Mouse (Mus musculus): Measurements from ENCODE around the gene Cnga1. TPM values are rescaled to one million over a fixed set of nuclear protein-coding genes. Genes with fewer than 3 reads are reported as not detected.
"Not testable (repeated sequence)": the region's sequence is repeated elsewhere in the genome, so short reads cannot be mapped to it uniquely, and the experiment has no call there.

Gene Cnga1
- total and polyA plus RNA-seq, 2 experiments from 2014 or later = not detected

- no peak for TF ChIP-seq CTCF (IDR thresholded peaks at IDR 0.05; ENCODE audit: low read depth)
- Histone ChIP-seq H3K36me3 (ENCODE audit: insufficient read depth) (no peaks in the 10 kb centered on the region), H3K27ac (ENCODE audit: low read depth, low read length) (no peak overlapping the region), H3K9me3 (ENCODE audit: low read length) (0 out of 2 replicates have a peak, but pooled peaks cover 10% of the 10 kb centered on the region), H3K4me2 (ENCODE audit: low read depth) (no peak overlapping the region), H3K4me3 (ENCODE audit: low read depth, low read length) (no peak overlapping the region), H3K9ac (no peak overlapping the region), H3K27me3 (ENCODE audit: insufficient read depth, low read length) (no peaks in the 10 kb centered on the region), H3K4me1 (ENCODE audit: insufficient read depth) (no peaks in the 10 kb centered on the region)
- 86% methylated on average over 5 of the region's 5 CpGs for WGBS
- DNase-seq (no peak), ATAC-seq (no peak)
Measured at GRCm38 (mm10) chr5:72565621-72566020, 78.5 kb downstream of the Cnga1 start.

GRCm38 (mm10) chr5:72563183-72563582 lies 80.9 kb downstream of the Cnga1 start:
- H3K27me3 ChIP-seq (ENCODE audit: insufficient read depth, low read length); H3K9me3 ChIP-seq (ENCODE audit: low read length); H3K27ac ChIP-seq (ENCODE audit: low read depth, low read length); H3K9ac ChIP-seq; H3K4me2 ChIP-seq (ENCODE audit: low read depth); H3K4me1 ChIP-seq (ENCODE audit: insufficient read depth); H3K4me3 ChIP-seq (ENCODE audit: low read depth, low read length); H3K36me3 ChIP-seq (ENCODE audit: insufficient read depth); DNase-seq; ATAC-seq: not testable (repeated sequence)
- WGBS = 99% methylated on average over 2 of the region's 2 CpGs

- WGBS = 78% methylated on average over 3 of the region's 3 CpGs
- Histone ChIP-seq H3K4me2 (ENCODE audit: low read depth) (no peak overlapping the region), H3K9me3 (ENCODE audit: low read length) (no peaks in the 10 kb centered on the region), H3K27ac (ENCODE audit: low read depth, low read length) (no peak overlapping the region), H3K27me3 (ENCODE audit: insufficient read depth, low read length) (no peaks in the 10 kb centered on the region), H3K4me1 (ENCODE audit: insufficient read depth) (peaks cover 8% of the 10 kb centered on the region), H3K4me3 (ENCODE audit: low read depth, low read length) (no peak overlapping the region), H3K36me3 (ENCODE audit: insufficient read depth) (no peaks in the 10 kb centered on the region), H3K9ac (no peak overlapping the region)
- ATAC-seq = no peak
- no peak for DNase-seq
- no peak for TF ChIP-seq CTCF (IDR thresholded peaks at IDR 0.05; ENCODE audit: low read depth)
Measured at GRCm38 (mm10) chr5:72560976-72561628, 83.0 kb downstream of the Cnga1 start.

DNA sequence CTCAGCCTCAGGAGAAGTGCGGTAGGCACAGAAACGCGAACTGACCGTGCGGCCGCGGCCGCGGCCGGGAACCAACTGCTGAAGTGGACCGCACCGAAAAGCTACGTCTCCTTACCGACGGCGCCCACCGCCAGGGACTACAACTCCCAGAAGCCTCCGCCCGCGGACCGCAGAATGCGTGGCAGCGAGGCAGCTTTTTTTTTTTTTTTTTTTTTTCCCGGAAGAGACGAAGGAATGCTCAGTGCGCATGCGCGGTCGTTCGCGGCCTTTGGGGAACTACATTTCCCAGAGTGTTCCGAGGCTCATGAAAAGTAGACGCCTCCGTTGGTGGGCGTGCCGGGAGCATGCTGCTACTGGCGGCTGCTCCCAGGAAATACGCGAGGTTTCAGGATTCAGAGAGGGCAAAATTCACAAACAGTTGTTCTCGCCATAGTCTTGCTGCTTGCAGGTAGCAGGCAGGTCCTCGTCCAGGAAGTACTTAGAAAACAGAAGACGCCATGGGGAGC lies 84.5 kb downstream of the Cnga1 start, which contains the start of gene Nfxl1:
Gene Nfxl1 (minus strand): TSS at position 141 of the 506 bp plus-strand sequence.
- peak; percentile 44 for TF ChIP-seq CTCF (IDR thresholded peaks at IDR 0.05; ENCODE audit: low read depth)
- ATAC-seq = peak; percentile 98
- peak within 1 kb of the TSS; percentile 79 for H3K4me3 ChIP-seq (ENCODE audit: low read depth, low read length)

GRCm38 (mm10) chr5:72558716-72559526 lies 85.2 kb downstream of the Cnga1 start:
- WGBS = under 1% methylated on average over 51 of the region's 57 CpGs
- peak overlapping the region; percentile 67 for H3K27ac ChIP-seq (ENCODE audit: low read depth, low read length)
- DNase-seq = peak; percentile 33
- no peaks in the 10 kb centered on the region for H3K36me3 ChIP-seq (ENCODE audit: insufficient read depth)
- peak overlapping the region; percentile 96 for H3K4me2 ChIP-seq (ENCODE audit: low read depth)
- H3K9ac ChIP-seq = peak overlapping the region; percentile 84
- ATAC-seq = peak; percentile 61
- H3K4me1 ChIP-seq (ENCODE audit: insufficient read depth) = peaks cover 8% of the 10 kb centered on the region
- no peaks in the 10 kb centered on the region for H3K27me3 ChIP-seq (ENCODE audit: insufficient read depth, low read length)
- no peak for TF ChIP-seq CTCF (IDR thresholded peaks at IDR 0.05; ENCODE audit: low read depth)
- H3K9me3 ChIP-seq (ENCODE audit: low read length) = no peaks in the 10 kb centered on the region
- H3K4me3 ChIP-seq (ENCODE audit: low read depth, low read length) = peak overlapping the region; percentile 79

More for the DNA sequence above, 84.5 kb downstream of the Cnga1 start, which contains the start of gene Nfxl1:
- peak within 1 kb of the TSS; percentile 67 for H3K27ac ChIP-seq (ENCODE audit: low read depth, low read length)
- H3K4me1 ChIP-seq (ENCODE audit: insufficient read depth) = peaks cover 8% of the 10 kb centered on the region
- H3K36me3 ChIP-seq (ENCODE audit: insufficient read depth) = no peaks in the 10 kb centered on the region
- peak; percentile 100 for DNase-seq
- H3K27me3 ChIP-seq (ENCODE audit: insufficient read depth, low read length) = no peaks in the 10 kb centered on the region
- H3K4me2 ChIP-seq (ENCODE audit: low read depth) = peak within 1 kb of the TSS; percentile 96
- under 1% methylated on average over 41 of the region's 42 CpGs for WGBS
- peak within 1 kb of the TSS; percentile 84 for H3K9ac ChIP-seq
- H3K9me3 ChIP-seq (ENCODE audit: low read length) = no peaks in the 10 kb centered on the region

- DNase-seq (no peak), ATAC-seq (no peak)
- H3K4me1 ChIP-seq (ENCODE audit: insufficient read depth) = peaks cover 8% of the 10 kb centered on the region
- H3K27me3 ChIP-seq (ENCODE audit: insufficient read depth, low read length) = no peaks in the 10 kb centered on the region
- no peak overlapping the region for H3K4me2 ChIP-seq (ENCODE audit: low read depth)
- no peaks in the 10 kb centered on the region for H3K9me3 ChIP-seq (ENCODE audit: low read length)
- H3K4me3 ChIP-seq (ENCODE audit: low read depth, low read length) = no peak overlapping the region
- no peak overlapping the region for H3K27ac ChIP-seq (ENCODE audit: low read depth, low read length)
- WGBS = 90% methylated on average over 3 of the region's 3 CpGs
- no peak for TF ChIP-seq CTCF (IDR thresholded peaks at IDR 0.05; ENCODE audit: low read depth)
- peaks cover 6% of the 10 kb centered on the region; the same call in 1 of the 2 replicates for H3K36me3 ChIP-seq (ENCODE audit: insufficient read depth)
- no peak overlapping the region for H3K9ac ChIP-seq
Measured at GRCm38 (mm10) chr5:72556245-72556644, 87.8 kb downstream of the Cnga1 start.

Other genes with a start within 250 kb of the Cnga1 start
- 0.08 and 0.29 TPM in 2 replicates for gene Corin, start 139.8 kb downstream of the Cnga1 start, total RNA-seq (2014; rRNA removed)
- 0.06 and 0.10 TPM in 2 replicates for gene Corin, start 139.8 kb downstream of the Cnga1 start, polyA plus RNA-seq (2015; fragmentation: Nextera tagmentation; extraction: Ambion mirVana)
- 11.9 and 12.7 TPM in 2 replicates for gene Nfxl1, start 84.6 kb downstream of the Cnga1 start, total RNA-seq (2014; rRNA removed)
- 6.9 TPM in 2 replicates for gene Nfxl1, start 84.6 kb downstream of the Cnga1 start, polyA plus RNA-seq (2015; fragmentation: Nextera tagmentation; extraction: Ambion mirVana)
- 1.1 and 2.4 TPM in 2 replicates for gene Zar1, start 63.0 kb downstream of the Cnga1 start, total RNA-seq (2014; rRNA removed)
- 2.8 and 3.4 TPM in 2 replicates for gene Zar1, start 63.0 kb downstream of the Cnga1 start, polyA plus RNA-seq (2015; fragmentation: Nextera tagmentation; extraction: Ambion mirVana)
- gene Gm5868, start 56.7 kb downstream of the Cnga1 start, total RNA-seq (2014; rRNA removed) = 1.2 and 2.3 TPM in 2 replicates
- 2.1 and 3.9 TPM in 2 replicates for gene Gm5868, start 56.7 kb downstream of the Cnga1 start, polyA plus RNA-seq (2015; fragmentation: Nextera tagmentation; extraction: Ambion mirVana)
- 0.05 and 0.08 TPM in 2 replicates for gene Nipal1, start 3.5 kb upstream of the Cnga1 start, total RNA-seq (2014; rRNA removed)
- 0.38 and 0.44 TPM in 2 replicates for gene Nipal1, start 3.5 kb upstream of the Cnga1 start, polyA plus RNA-seq (2015; fragmentation: Nextera tagmentation; extraction: Ambion mirVana)
- gene Txk, start 108.5 kb upstream of the Cnga1 start, total RNA-seq (2014; rRNA removed) = not detected in 2 replicates
- gene Txk, start 108.5 kb upstream of the Cnga1 start, polyA plus RNA-seq (2015; fragmentation: Nextera tagmentation; extraction: Ambion mirVana) = 0.06 and 0.13 TPM in 2 replicates
- gene Tec, start 224.2 kb upstream of the Cnga1 start, total RNA-seq (2014; rRNA removed) = 4.0 and 6.9 TPM in 2 replicates
- gene Tec, start 224.2 kb upstream of the Cnga1 start, polyA plus RNA-seq (2015; fragmentation: Nextera tagmentation; extraction: Ambion mirVana) = 2.1 and 2.5 TPM in 2 replicates